Mouse (Mus musculus) hindbrain, embryonic 15.5 days (tissue): ENCODE measurements at regions not wholly inside any gene's neighbourhood (a gene's known extent, or its start where the extent isn't known, plus 50 kb on each side); places are given as distances from the start of the nearest gene placed in this dataset.

Experiments
- ATAC-seq: fragments of 200-750 bp; cut with Nextera tagmentation; 2 replicates; pipeline ENCODE4 v1.8.0; 2017; ENCODE audit warnings: low read depth, moderate number of reproducible peaks, moderate TSS enrichment; ENCODE audit not compliant: low FRiP score
- H3K27ac ChIP-seq: fragments of 300-500 bp; sonication (generic); replicated peaks from 2 replicates; pipeline ENCODE4 v1.5.1; 2015; ENCODE audit warnings: mild to moderate bottlenecking, inconsistent platforms
- H3K27me3 ChIP-seq: fragments of 300-500 bp; sonication (generic); 2 replicates; pipeline ENCODE4 v1.6.1; 2015; ENCODE audit warnings: control low read depth, inconsistent platforms
- H3K36me3 ChIP-seq: fragments of 300-500 bp; sonication (generic); 2 replicates; pipeline ENCODE4 v1.6.1; 2015; ENCODE audit warnings: control low read depth, inconsistent platforms
- H3K4me1 ChIP-seq: fragments of 300-500 bp; sonication (generic); replicated peaks from 2 replicates; pipeline ENCODE4 v1.6.1; 2015; ENCODE audit warnings: control low read depth, inconsistent platforms
- H3K4me2 ChIP-seq: fragments of 300-500 bp; sonication (generic); 2 replicates; pipeline ENCODE4 v1.6.1; 2015; ENCODE audit warnings: moderate library complexity, mild to moderate bottlenecking, inconsistent platforms
- H3K4me3 ChIP-seq: fragments of 300-500 bp; sonication (generic); 2 replicates; pipeline ENCODE4 v1.5.1; 2015; ENCODE audit warnings: mild to moderate bottlenecking, inconsistent platforms
- H3K9ac ChIP-seq: fragments of 300-500 bp; sonication (generic); 2 replicates; pipeline ENCODE4 v1.6.1; 2015; ENCODE audit warnings: inconsistent platforms
- H3K9me3 ChIP-seq: fragments of 300-500 bp; sonication (generic); 2 replicates; pipeline ENCODE4 v1.6.1; 2016; ENCODE audit warnings: control low read depth, inconsistent platforms
- WGBS: fragments of 180-500 bp; shearing (Covaris S2); methylation state at CpG from one replicate; pipeline ENCODE4 v1.1.7; 2015; 5-methylcytosine and 5-hydroxymethylcytosine counted together

- no peak for ATAC-seq
- 87% methylated on average over 3 of the region's 3 CpGs for WGBS
- H3K9ac ChIP-seq: no peak overlapping the region
- no peaks in the 10 kb centered on the region for H3K36me3 ChIP-seq
- H3K27ac ChIP-seq: no peak overlapping the region
- H3K4me2 ChIP-seq: no peak overlapping the region
- no peaks in the 10 kb centered on the region for H3K27me3 ChIP-seq
- no peaks in the 10 kb centered on the region for H3K9me3 ChIP-seq
- H3K4me3 ChIP-seq: no peak overlapping the region
- H3K4me1 ChIP-seq: no peaks in the 10 kb centered on the region
These were observed 208.5 kb upstream of the Zc3h12c start for GRCm38 (mm10) chr9:52376914-52377313.

- Histone ChIP-seq H3K9me3 (no peaks in the 10 kb centered on the region), H3K9ac (no peak overlapping the region), H3K27ac (no peak overlapping the region), H3K27me3 (no peaks in the 10 kb centered on the region), H3K4me3 (no peak overlapping the region), H3K4me2 (no peak overlapping the region), H3K36me3 (no peaks in the 10 kb centered on the region), H3K4me1 (peaks cover 7% of the 10 kb centered on the region)
- WGBS: 93% methylated on average over 1 of the region's 1 CpGs
- ATAC-seq: no peak
These were observed 202.9 kb upstream of the Zc3h12c start for GRCm38 (mm10) chr9:52371296-52371695.

GRCm38 (mm10) chr9:52368911-52369310 is 200.5 kb upstream of the Zc3h12c start:
- WGBS: 20% methylated on average over 9 of the region's 9 CpGs
- H3K27me3 ChIP-seq: no peaks in the 10 kb centered on the region
- no peak overlapping the region for H3K27ac ChIP-seq
- H3K9me3 ChIP-seq: no peaks in the 10 kb centered on the region
- no peak for ATAC-seq
- H3K36me3 ChIP-seq: no peaks in the 10 kb centered on the region
- H3K4me3 ChIP-seq: no peak overlapping the region
- no peak overlapping the region; the same call in 1 of the 2 replicates for H3K4me2 ChIP-seq
- H3K9ac ChIP-seq: no peak overlapping the region
- peaks cover 12% of the 10 kb centered on the region for H3K4me1 ChIP-seq

- Histone ChIP-seq H3K4me3 (no peak overlapping the region), H3K27ac (no peak overlapping the region), H3K4me2 (no peak overlapping the region), H3K9ac (no peak overlapping the region), H3K4me1 (peaks cover 12% of the 10 kb centered on the region), H3K36me3 (no peaks in the 10 kb centered on the region), H3K27me3 (no peaks in the 10 kb centered on the region), H3K9me3 (no peaks in the 10 kb centered on the region)
- ATAC-seq: no peak
- 89% methylated on average over 3 of the region's 3 CpGs for WGBS
These were observed 199.7 kb upstream of the Zc3h12c start for GRCm38 (mm10) chr9:52368080-52368479.

GRCm38 (mm10) chr9:52366046-52366445 is 197.7 kb upstream of the Zc3h12c start:
- ATAC-seq: no peak
- H3K4me3 ChIP-seq: no peak overlapping the region
- 39% methylated on average over 9 of the region's 9 CpGs for WGBS
- H3K9me3 ChIP-seq: no peaks in the 10 kb centered on the region
- no peaks in the 10 kb centered on the region for H3K27me3 ChIP-seq
- H3K9ac ChIP-seq: no peak overlapping the region
- peaks cover 12% of the 10 kb centered on the region for H3K4me1 ChIP-seq
- no peak overlapping the region for H3K4me2 ChIP-seq
- H3K36me3 ChIP-seq: no peaks in the 10 kb centered on the region
- H3K27ac ChIP-seq: no peak overlapping the region

GRCm38 (mm10) chr9:52361599-52361998 is 193.2 kb upstream of the Zc3h12c start:
- WGBS: 87% methylated on average over 2 of the region's 2 CpGs
- no peaks in the 10 kb centered on the region for H3K27me3 ChIP-seq
- H3K4me3 ChIP-seq: no peak overlapping the region
- H3K9me3 ChIP-seq: no peaks in the 10 kb centered on the region
- no peak for ATAC-seq
- H3K27ac ChIP-seq: no peak overlapping the region
- H3K4me1 ChIP-seq: peaks cover 7% of the 10 kb centered on the region; the same call in 1 of the 2 replicates
- H3K4me2 ChIP-seq: no peak overlapping the region
- no peak overlapping the region for H3K9ac ChIP-seq
- no peaks in the 10 kb centered on the region for H3K36me3 ChIP-seq

- H3K9ac ChIP-seq: no peak overlapping the region
These were observed 191.0 kb upstream of the Zc3h12c start for GRCm38 (mm10) chr9:52359416-52359815.

GRCm38 (mm10) chr9:52356549-52356948 is 188.2 kb upstream of the Zc3h12c start:
- Histone ChIP-seq H3K27ac (no peak overlapping the region), H3K27me3 (no peaks in the 10 kb centered on the region), H3K4me1 (no peaks in the 10 kb centered on the region), H3K4me2 (no peak overlapping the region), H3K36me3 (no peaks in the 10 kb centered on the region), H3K4me3 (no peak overlapping the region), H3K9me3 (no peaks in the 10 kb centered on the region), H3K9ac (no peak overlapping the region)
- no peak for ATAC-seq
- 91% methylated on average over 3 of the region's 3 CpGs for whole genome bisulfite sequencing

More at GRCm38 (mm10) chr9:52359416-52359815, 191.0 kb upstream of the Zc3h12c start:
- H3K4me1 ChIP-seq: no peaks in the 10 kb centered on the region
- H3K36me3 ChIP-seq: no peaks in the 10 kb centered on the region
- no peaks in the 10 kb centered on the region for H3K27me3 ChIP-seq
- ATAC-seq: no peak
- H3K4me3 ChIP-seq: no peak overlapping the region
- 57% methylated on average over 3 of the region's 3 CpGs for WGBS
- no peaks in the 10 kb centered on the region for H3K9me3 ChIP-seq
- H3K4me2 ChIP-seq: no peak overlapping the region
- no peak overlapping the region for H3K27ac ChIP-seq

- Histone ChIP-seq H3K4me1 (no peaks in the 10 kb centered on the region), H3K9ac (no peak overlapping the region), H3K36me3 (no peaks in the 10 kb centered on the region), H3K4me2 (no peak overlapping the region), H3K9me3 (no peaks in the 10 kb centered on the region), H3K27me3 (no peaks in the 10 kb centered on the region), H3K4me3 (no peak overlapping the region), H3K27ac (no peak overlapping the region)
- WGBS: 79% methylated on average over 10 of the region's 10 CpGs
- ATAC-seq: no peak
These were observed 187.0 kb upstream of the Zc3h12c start for GRCm38 (mm10) chr9:52355187-52355982.

- Histone ChIP-seq H3K4me3 (no peak overlapping the region), H3K9me3 (no peaks in the 10 kb centered on the region), H3K4me2 (no peak overlapping the region), H3K9ac (no peak overlapping the region), H3K27ac (no peak overlapping the region), H3K27me3 (no peaks in the 10 kb centered on the region), H3K36me3 (no peaks in the 10 kb centered on the region), H3K4me1 (no peaks in the 10 kb centered on the region)
- WGBS: 81% methylated on average over 7 of the region's 7 CpGs
- no peak for ATAC-seq
These were observed 180.5 kb upstream of the Zc3h12c start for GRCm38 (mm10) chr9:52348536-52349527.

- WGBS: 94% methylated on average over 2 of the region's 2 CpGs
- Histone ChIP-seq H3K4me2 (no peak overlapping the region), H3K9me3 (no peaks in the 10 kb centered on the region), H3K27ac (no peak overlapping the region), H3K36me3 (no peaks in the 10 kb centered on the region), H3K9ac (no peak overlapping the region), H3K27me3 (no peaks in the 10 kb centered on the region), H3K4me3 (no peak overlapping the region), H3K4me1 (no peaks in the 10 kb centered on the region)
- no peak for ATAC-seq
These were observed 176.0 kb upstream of the Zc3h12c start for GRCm38 (mm10) chr9:52344177-52344877.
